Comparison of ENCODE assay signal across 20 mouse cellular contexts in genomic region chr14:48891216-48891615, GRCm38 (mm10).
DNase-seq lines count a peak whose midpoint lies in the region; ATAC-seq and TF ChIP-seq lines count a peak whose summit lies in the region.
"Had no signal": no experiment of that assay in that cellular context is flagged by ENCODE, and none has a peak within 500 bp of the region (broad histone marks: within the 10 kb centered on the region; RNA-seq: fewer than 3 reads in every experiment).

No protein-coding gene starts in this region.

- TF ChIP-seq CTCF in lung, postnatal 0 days (IDR thresholded peaks at IDR 0.05) = no peak

- no peaks in the 10 kb centered on the region for H3K9me3 ChIP-seq in forebrain, embryonic 10.5 days
- 0 out of 2 replicates have a peak, but pooled peaks cover under 1% of the 10 kb centered on the region for H3K9me3 ChIP-seq in forebrain, embryonic 13.5 days (replicated peaks)
- no peaks in the 10 kb centered on the region for H3K9me3 ChIP-seq in lung, postnatal 0 days (ENCODE audit: low read length)
- H3K9me3 ChIP-seq: heart, embryonic 13.5 days; intestine, embryonic 15.5 days; limb, embryonic 10.5 days; lung, embryonic 15.5 days had no signal

- DNase-seq in forebrain, embryonic 10.5 days (ENCODE audit: extremely low spot score, low spot score) = no peak
- peak; percentile 12 for DNase-seq in lung, postnatal 36 days
- no peak for DNase-seq in lung, postnatal 0 days (ENCODE audit: low spot score)
- peak; percentile 7 to 12 for DNase-seq in B cell, adult 2 months
- no peak for DNase-seq in gastrocnemius, postnatal 10 days
- DNase-seq: adrenal gland, postnatal 14 days; cerebellum, adult 8-10 months; kidney, postnatal 4 days; right cerebral cortex, adult 18-20 months; thymus, postnatal 25 days had no signal

- WGBS in forebrain, embryonic 10.5 days = 78% methylated on average over 9 of the region's 9 CpGs
- 63% methylated on average over 9 of the region's 9 CpGs for WGBS in forebrain, embryonic 13.5 days
- 75% methylated on average over 9 of the region's 9 CpGs for WGBS in lung, postnatal 0 days

- H3K27ac ChIP-seq in forebrain, embryonic 10.5 days = peak overlapping the region; percentile 62; the same call in 1 of the 2 replicates
- H3K27ac ChIP-seq in forebrain, embryonic 13.5 days = no peak overlapping the region
- H3K27ac ChIP-seq in lung, postnatal 0 days (ENCODE audit: low read length) = no peak overlapping the region
- H3K27ac ChIP-seq: heart, embryonic 13.5 days; intestine, embryonic 15.5 days; limb, embryonic 10.5 days; lung, embryonic 15.5 days had no signal

- H3K9ac ChIP-seq in forebrain, embryonic 13.5 days = no peak overlapping the region
- no peak overlapping the region for H3K9ac ChIP-seq in lung, postnatal 0 days (replicated peaks; ENCODE audit: low read depth)
- H3K9ac ChIP-seq: heart, embryonic 13.5 days; intestine, embryonic 15.5 days; lung, embryonic 15.5 days had no signal

- no peak for ATAC-seq in forebrain, embryonic 13.5 days
- no peak for ATAC-seq in lung, postnatal 0 days
- ATAC-seq in megakaryocyte, adult 5-6 weeks (ENCODE audit: poor library complexity, severe bottlenecking) = peak; percentile 91
- ATAC-seq: activated CD4-positive, CD25-positive, alpha-beta regulatory T cell, adult 4 months; forebrain, embryonic 14.5 days; intestine, embryonic 15.5 days; Patski had no signal

- H3K4me1 ChIP-seq in forebrain, embryonic 10.5 days = peaks cover 48% of the 10 kb centered on the region
- H3K4me1 ChIP-seq in forebrain, embryonic 13.5 days = peaks cover 6% of the 10 kb centered on the region; the same call in 1 of the 2 replicates
- no peaks in the 10 kb centered on the region for H3K4me1 ChIP-seq in lung, postnatal 0 days (ENCODE audit: insufficient read depth, low read depth, low read length)
- H3K4me1 ChIP-seq: heart, embryonic 13.5 days; intestine, embryonic 15.5 days; lung, embryonic 15.5 days had no signal

- H3K4me2 ChIP-seq in forebrain, embryonic 13.5 days = no peak overlapping the region
- no peak overlapping the region for H3K4me2 ChIP-seq in lung, postnatal 0 days (replicated peaks; ENCODE audit: low read depth, low read length)
- H3K4me2 ChIP-seq: heart, embryonic 13.5 days; intestine, embryonic 15.5 days; liver, embryonic 11.5 days; lung, embryonic 15.5 days had no signal

- no peaks in the 10 kb centered on the region for H3K36me3 ChIP-seq in forebrain, embryonic 10.5 days (replicated peaks)
- H3K36me3 ChIP-seq in forebrain, embryonic 13.5 days (ENCODE audit: poor library complexity, severe bottlenecking) = no peaks in the 10 kb centered on the region
- H3K36me3 ChIP-seq in lung, postnatal 0 days (ENCODE audit: insufficient read depth, low read length) = no peaks in the 10 kb centered on the region
- H3K36me3 ChIP-seq: heart, embryonic 13.5 days; intestine, embryonic 15.5 days; limb, embryonic 10.5 days; lung, embryonic 15.5 days had no signal

- no peak for TF ChIP-seq EP300 in lung, postnatal 0 days (IDR thresholded peaks at IDR 0.05)

- peaks cover 92% of the 10 kb centered on the region for H3K27me3 ChIP-seq in forebrain, embryonic 10.5 days (ENCODE audit: poor library complexity, severe bottlenecking)
- H3K27me3 ChIP-seq in forebrain, embryonic 13.5 days = peaks cover 67% of the 10 kb centered on the region
- H3K27me3 ChIP-seq in lung, postnatal 0 days (replicated peaks; ENCODE audit: insufficient read depth, low read length) = 0 out of 2 replicates have a peak, but pooled peaks cover 4% of the 10 kb centered on the region

- no peak overlapping the region for H3K4me3 ChIP-seq in forebrain, embryonic 10.5 days
- H3K4me3 ChIP-seq in forebrain, embryonic 13.5 days = no peak overlapping the region
- H3K4me3 ChIP-seq in lung, postnatal 0 days (ENCODE audit: low read depth, low read length) = no peak overlapping the region
- H3K4me3 ChIP-seq: heart, embryonic 13.5 days; intestine, embryonic 15.5 days; limb, embryonic 10.5 days; lung, embryonic 15.5 days had no signal

Comparison
In these comparisons a context has a peak if more than half of its experiments do, and no peak if none do; other contexts are left out.
1. DNase-seq: peak in lung, postnatal 36 days (single experiment) and B cell, adult 2 months (2 of 2); none in forebrain, embryonic 10.5 days (single experiment), lung, postnatal 0 days (single experiment) and gastrocnemius, postnatal 10 days (single experiment).